Mouse (Mus musculus) hindbrain, embryonic 15.5 days (tissue): Measurements from ENCODE around the gene Mrpl48. TPM values are rescaled to one million over a fixed set of nuclear protein-coding genes. Genes with fewer than 3 reads are reported as not detected.

ENCODE experiments used
- ATAC-seq: fragments of 200-750 bp; cut with Nextera tagmentation; 2 replicates; pipeline ENCODE4 v1.8.0; 2017; ENCODE audit warnings: low read depth, moderate number of reproducible peaks, moderate TSS enrichment; ENCODE audit not compliant: low FRiP score
- H3K27ac ChIP-seq: fragments of 300-500 bp; sonication (generic); replicated peaks from 2 replicates; pipeline ENCODE4 v1.5.1; 2015; ENCODE audit warnings: mild to moderate bottlenecking, inconsistent platforms
- H3K27me3 ChIP-seq: fragments of 300-500 bp; sonication (generic); 2 replicates; pipeline ENCODE4 v1.6.1; 2015; ENCODE audit warnings: control low read depth, inconsistent platforms
- H3K36me3 ChIP-seq: fragments of 300-500 bp; sonication (generic); 2 replicates; pipeline ENCODE4 v1.6.1; 2015; ENCODE audit warnings: control low read depth, inconsistent platforms
- H3K4me1 ChIP-seq: fragments of 300-500 bp; sonication (generic); replicated peaks from 2 replicates; pipeline ENCODE4 v1.6.1; 2015; ENCODE audit warnings: control low read depth, inconsistent platforms
- H3K4me2 ChIP-seq: fragments of 300-500 bp; sonication (generic); 2 replicates; pipeline ENCODE4 v1.6.1; 2015; ENCODE audit warnings: moderate library complexity, mild to moderate bottlenecking, inconsistent platforms
- H3K4me3 ChIP-seq: fragments of 300-500 bp; sonication (generic); 2 replicates; pipeline ENCODE4 v1.5.1; 2015; ENCODE audit warnings: mild to moderate bottlenecking, inconsistent platforms
- H3K9ac ChIP-seq: fragments of 300-500 bp; sonication (generic); 2 replicates; pipeline ENCODE4 v1.6.1; 2015; ENCODE audit warnings: inconsistent platforms
- H3K9me3 ChIP-seq: fragments of 300-500 bp; sonication (generic); 2 replicates; pipeline ENCODE4 v1.6.1; 2016; ENCODE audit warnings: control low read depth, inconsistent platforms
- WGBS: fragments of 180-500 bp; shearing (Covaris S2); methylation state at CpG from one replicate; pipeline ENCODE4 v1.1.7; 2015; 5-methylcytosine and 5-hydroxymethylcytosine counted together
- polyA plus RNA-seq: library from polyadenylated mRNA; unstranded; fragments of >200 nt; fragmentation: Nextera tagmentation; extraction: Ambion mirVana; gene quantifications from 2 replicates; pipeline ENCODE4 v1.2.1, GENCODE M21; 2015

Gene Mrpl48
- polyA plus RNA-seq, 1 experiment from 2014 or later = 83.6 TPM

DNA sequence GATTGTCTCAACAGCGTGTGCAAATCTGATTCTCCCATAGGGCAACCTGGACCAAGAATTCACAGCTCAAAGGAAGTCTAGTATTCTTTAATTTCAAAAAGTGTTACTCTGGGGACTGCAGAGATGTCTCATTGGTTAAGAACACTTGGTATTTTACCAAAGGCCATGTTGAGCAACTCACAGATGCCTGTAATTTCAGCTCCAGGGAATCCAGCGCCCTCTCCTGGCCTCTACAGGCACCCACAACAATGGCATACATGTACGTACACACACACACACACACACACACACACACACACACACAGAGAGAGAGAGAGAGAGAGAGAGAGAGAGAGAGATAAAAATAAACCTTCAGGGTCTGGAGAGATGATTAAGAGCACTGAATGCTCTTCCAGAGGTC lies 85.9 kb downstream of the Mrpl48 start:
- no peak for ATAC-seq
- H3K4me2 ChIP-seq = no peak overlapping the region

GRCm38 (mm10) chr7:100520663-100521285 lies 87.3 kb downstream of the Mrpl48 start:
- 19% methylated on average over 10 of the region's 10 CpGs for WGBS
- Histone ChIP-seq H3K4me3 (no peak overlapping the region), H3K4me2 (peak overlapping the region; percentile 34; the same call in 1 of the 2 replicates), H3K9ac (no peak overlapping the region), H3K27ac (no peak overlapping the region), H3K9me3 (no peaks in the 10 kb centered on the region), H3K4me1 (no peaks in the 10 kb centered on the region), H3K27me3 (no peaks in the 10 kb centered on the region), H3K36me3 (no peaks in the 10 kb centered on the region)
- peak; percentile 59; the same call in 1 of the 2 replicates for ATAC-seq

More for the DNA sequence above, 85.9 kb downstream of the Mrpl48 start:
- Histone ChIP-seq H3K27ac (no peak overlapping the region), H3K9ac (no peak overlapping the region), H3K4me3 (no peak overlapping the region), H3K4me1 (no peaks in the 10 kb centered on the region), H3K9me3 (no peaks in the 10 kb centered on the region), H3K27me3 (no peaks in the 10 kb centered on the region), H3K36me3 (no peaks in the 10 kb centered on the region)
- WGBS = 71% methylated on average over 3 of the region's 3 CpGs

DNA sequence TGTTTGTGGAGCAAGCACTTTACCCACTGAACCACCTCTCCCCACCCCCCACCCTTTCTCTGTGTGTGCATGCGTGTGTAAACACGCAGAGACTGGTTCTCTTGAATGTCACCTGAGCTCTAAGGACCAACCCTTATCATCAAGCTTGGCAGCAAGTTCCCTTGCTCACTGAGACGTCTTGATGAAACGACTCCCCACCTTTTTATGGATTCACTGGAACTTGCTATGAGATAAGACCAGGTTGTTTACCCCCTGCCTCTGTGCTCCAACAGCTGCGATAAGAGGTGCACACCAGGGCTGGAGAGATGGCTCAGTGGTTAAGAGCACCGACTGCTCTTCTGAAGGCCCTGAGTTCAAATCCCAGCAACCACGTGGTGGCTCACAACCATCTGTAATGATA lies 87.9 kb downstream of the Mrpl48 start:
- WGBS = 69% methylated on average over 7 of the region's 7 CpGs
- H3K4me3 ChIP-seq = no peak overlapping the region
- ATAC-seq = no peak

DNA sequence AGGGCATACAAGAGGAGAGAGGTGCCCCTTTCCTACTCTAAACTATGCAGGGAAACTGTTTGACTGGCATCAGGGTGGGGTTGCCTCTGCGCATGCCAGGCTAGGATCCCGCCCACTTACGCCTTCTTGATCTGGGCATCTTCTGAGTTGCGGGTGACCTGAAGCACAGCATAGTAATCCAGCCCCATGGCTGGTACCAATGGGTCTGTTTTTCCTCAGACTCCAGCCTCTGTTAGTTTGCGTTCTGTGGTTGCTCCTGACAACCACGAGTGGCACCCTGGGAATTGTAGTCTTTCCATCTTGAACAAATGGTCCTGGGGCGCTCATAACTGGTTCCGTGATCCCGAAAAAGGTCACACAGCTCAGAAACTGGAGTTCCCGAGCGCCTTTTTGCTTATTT lies 93.5 kb downstream of the Mrpl48 start, which contains the start of gene Dnajb13:
Gene Dnajb13, minus strand, starts transcription at position 388 of the 400 bp plus-strand sequence.
- no peak within 1 kb of the TSS for H3K9ac ChIP-seq
- WGBS = 45% methylated on average over 11 of the region's 11 CpGs
- peak within 1 kb of the TSS; percentile 12; the same call in 1 of the 2 replicates for H3K4me3 ChIP-seq
- H3K27me3 ChIP-seq = no peaks in the 10 kb centered on the region
- peak; percentile 77; the same call in 1 of the 2 replicates for ATAC-seq
- H3K27ac ChIP-seq = no peak within 1 kb of the TSS
- peak within 1 kb of the TSS; percentile 41 for H3K4me2 ChIP-seq
- H3K36me3 ChIP-seq = no peaks in the 10 kb centered on the region
- peaks cover 4% of the 10 kb centered on the region; the same call in 1 of the 2 replicates for H3K4me1 ChIP-seq
- H3K9me3 ChIP-seq = no peaks in the 10 kb centered on the region

More for the DNA sequence above, 87.9 kb downstream of the Mrpl48 start:
- Histone ChIP-seq H3K27me3 (no peaks in the 10 kb centered on the region), H3K9me3 (no peaks in the 10 kb centered on the region), H3K4me1 (no peaks in the 10 kb centered on the region), H3K9ac (no peak overlapping the region), H3K4me2 (no peak overlapping the region), H3K27ac (no peak overlapping the region), H3K36me3 (no peaks in the 10 kb centered on the region)

GRCm38 (mm10) chr7:100511602-100512001 lies 96.5 kb downstream of the Mrpl48 start:
- H3K27me3 ChIP-seq = no peaks in the 10 kb centered on the region
- no peak overlapping the region for H3K4me3 ChIP-seq
- ATAC-seq = no peak
- H3K36me3 ChIP-seq = no peaks in the 10 kb centered on the region
- WGBS = 82% methylated on average over 8 of the region's 8 CpGs
- peaks cover 4% of the 10 kb centered on the region; the same call in 1 of the 2 replicates for H3K4me1 ChIP-seq
- no peaks in the 10 kb centered on the region for H3K9me3 ChIP-seq
- H3K9ac ChIP-seq = no peak overlapping the region
- no peak overlapping the region for H3K27ac ChIP-seq
- no peak overlapping the region for H3K4me2 ChIP-seq

- Histone ChIP-seq H3K4me1 (no peaks in the 10 kb centered on the region), H3K27me3 (no peaks in the 10 kb centered on the region), H3K27ac (no peak overlapping the region), H3K9ac (no peak overlapping the region), H3K4me3 (no peak overlapping the region), H3K36me3 (no peaks in the 10 kb centered on the region), H3K4me2 (no peak overlapping the region), H3K9me3 (no peaks in the 10 kb centered on the region)
- no peak for ATAC-seq
- WGBS = 75% methylated on average over 3 of the region's 3 CpGs
Measured at GRCm38 (mm10) chr7:100508670-100509069, 99.4 kb downstream of the Mrpl48 start.

DNA sequence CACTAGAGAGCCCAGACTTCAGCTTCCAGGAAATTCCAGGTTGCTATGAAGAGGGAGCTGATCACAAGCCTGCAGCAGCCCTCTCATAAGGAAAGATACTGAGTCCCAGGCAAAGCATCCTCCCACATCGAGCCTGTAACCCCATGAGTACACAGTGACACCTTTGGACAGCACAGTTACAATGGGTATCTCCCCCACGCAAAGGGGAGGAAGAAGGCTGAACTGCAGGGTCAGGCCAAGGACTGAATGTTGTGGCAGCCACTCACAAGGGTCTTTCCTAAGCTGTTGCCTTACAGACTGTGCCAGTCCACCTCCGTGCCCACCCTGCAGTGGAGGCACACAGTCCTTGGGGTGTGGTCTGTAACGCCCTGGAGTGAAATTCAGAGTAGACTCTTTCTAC lies 101.6 kb downstream of the Mrpl48 start:
- H3K4me2 ChIP-seq = no peak overlapping the region
- 86% methylated on average over 4 of the region's 4 CpGs for WGBS

DNA sequence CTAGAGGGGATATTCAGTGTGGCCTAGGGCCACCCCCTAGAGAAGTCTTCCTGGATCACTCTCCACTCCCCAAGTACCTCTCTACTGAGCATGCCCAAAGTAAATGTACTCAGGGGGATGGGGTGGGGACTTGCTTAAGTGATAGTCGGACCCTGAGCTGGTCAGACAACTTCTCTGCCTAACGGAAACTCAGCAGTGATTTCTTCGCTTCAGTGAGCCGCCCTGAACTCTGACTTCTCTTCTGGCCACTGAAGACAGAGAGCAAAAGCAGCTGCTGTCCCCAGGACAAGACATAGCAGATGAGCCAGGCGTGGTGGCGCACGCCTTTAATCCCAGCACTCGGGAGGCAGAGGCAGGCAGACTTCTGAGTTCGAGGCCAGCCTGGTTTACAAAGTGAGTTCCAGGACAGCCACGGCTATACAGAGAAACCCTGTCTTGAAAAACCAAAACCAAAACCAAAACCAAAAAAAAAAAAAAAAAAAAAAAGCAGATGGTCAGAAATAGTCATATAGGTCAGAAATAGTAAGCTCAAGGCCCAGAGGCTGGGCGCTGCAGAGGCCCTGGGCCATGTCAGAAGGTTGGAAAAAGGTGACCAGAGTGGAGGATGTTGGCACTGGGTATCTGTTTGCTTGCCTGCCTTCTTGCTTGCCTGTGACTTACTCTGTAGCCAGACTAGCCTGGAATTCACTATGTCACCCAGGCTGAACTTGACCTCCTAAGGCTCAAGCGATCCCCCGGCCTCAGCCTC lies 103.2 kb downstream of the Mrpl48 start:
- no peaks in the 10 kb centered on the region for H3K9me3 ChIP-seq
- H3K4me3 ChIP-seq = no peak overlapping the region
- no peaks in the 10 kb centered on the region for H3K27me3 ChIP-seq
- H3K36me3 ChIP-seq = no peaks in the 10 kb centered on the region
- no peak for ATAC-seq
- H3K27ac ChIP-seq = no peak overlapping the region
- no peak overlapping the region for H3K4me2 ChIP-seq
- no peak overlapping the region for H3K9ac ChIP-seq
- 87% methylated on average over 13 of the region's 13 CpGs for WGBS
- H3K4me1 ChIP-seq = no peaks in the 10 kb centered on the region

More for the DNA sequence above, 101.6 kb downstream of the Mrpl48 start:
- Histone ChIP-seq H3K9me3 (no peaks in the 10 kb centered on the region), H3K9ac (no peak overlapping the region), H3K4me1 (no peaks in the 10 kb centered on the region), H3K4me3 (no peak overlapping the region), H3K27ac (no peak overlapping the region), H3K27me3 (no peaks in the 10 kb centered on the region), H3K36me3 (no peaks in the 10 kb centered on the region)
- ATAC-seq = no peak; the same call in 1 of the 2 replicates

GRCm38 (mm10) chr7:100503076-100503475 lies 105.0 kb downstream of the Mrpl48 start:
- WGBS = 93% methylated on average over 5 of the region's 5 CpGs

GRCm38 (mm10) chr7:100502374-100502922 lies 105.7 kb downstream of the Mrpl48 start:
- Histone ChIP-seq H3K27ac (no peak overlapping the region), H3K9ac (no peak overlapping the region), H3K4me1 (no peaks in the 10 kb centered on the region), H3K27me3 (no peaks in the 10 kb centered on the region), H3K9me3 (no peaks in the 10 kb centered on the region), H3K4me2 (no peak overlapping the region), H3K4me3 (no peak overlapping the region), H3K36me3 (no peaks in the 10 kb centered on the region)
- 86% methylated on average over 7 of the region's 7 CpGs for whole genome bisulfite sequencing
- no peak for ATAC-seq

More at GRCm38 (mm10) chr7:100503076-100503475, 105.0 kb downstream of the Mrpl48 start:
- H3K27me3 ChIP-seq = no peaks in the 10 kb centered on the region
- no peak overlapping the region for H3K4me2 ChIP-seq
- no peaks in the 10 kb centered on the region for H3K9me3 ChIP-seq
- no peak for ATAC-seq
- H3K36me3 ChIP-seq = no peaks in the 10 kb centered on the region
- no peak overlapping the region for H3K27ac ChIP-seq
- H3K4me3 ChIP-seq = no peak overlapping the region
- no peaks in the 10 kb centered on the region for H3K4me1 ChIP-seq
- H3K9ac ChIP-seq = no peak overlapping the region

GRCm38 (mm10) chr7:100501844-100502373 lies 106.2 kb downstream of the Mrpl48 start:
- H3K9me3 ChIP-seq = no peaks in the 10 kb centered on the region
- no peak overlapping the region for H3K4me2 ChIP-seq
- H3K4me3 ChIP-seq = no peak overlapping the region
- 62% methylated on average over 2 of the region's 2 CpGs for WGBS
- no peak overlapping the region for H3K27ac ChIP-seq
- H3K36me3 ChIP-seq = no peaks in the 10 kb centered on the region
- no peak overlapping the region for H3K9ac ChIP-seq
- no peak for ATAC-seq
- no peaks in the 10 kb centered on the region for H3K4me1 ChIP-seq
- no peaks in the 10 kb centered on the region for H3K27me3 ChIP-seq
